Mouse (Mus musculus): ENCODE results near the gene Cpsf7.
A peak's percentile ranks its signal among the peaks of the same experiment; 100 is the strongest.

Cpsf7 gene

GRCm38 (mm10) chr19:10561558-10562314 lies 36.7 kb downstream of the Cpsf7 start:
- peak; percentile 33 for DNase-seq

- DNase-seq = no peak
These were observed 37.3 kb downstream of the Cpsf7 start for GRCm38 (mm10) chr19:10562351-10562750.

- no peak for DNase-seq
These were observed 39.2 kb downstream of the Cpsf7 start for GRCm38 (mm10) chr19:10564278-10564677.

GRCm38 (mm10) chr19:10565217-10565616 lies 40.2 kb downstream of the Cpsf7 start:
- DNase-seq = no peak

GRCm38 (mm10) chr19:10569627-10570026 lies 44.6 kb downstream of the Cpsf7 start:
- no peak for DNase-seq

- peak; percentile 94 for DNase-seq
These were observed 51.9 kb downstream of the Cpsf7 start, which contains the start of the genes Cyb561a3 and Tmem138 for GRCm38 (mm10) chr19:10576690-10577561. TSS of gene Cyb561a3 (plus strand) at chr19:10577172. TSS of gene Tmem138 (minus strand) at chr19:10577362.

GRCm38 (mm10) chr19:10580102-10580501 lies 55.0 kb downstream of the Cpsf7 start:
- DNase-seq = no peak

- DNase-seq = no peak
These were observed 55.7 kb downstream of the Cpsf7 start for GRCm38 (mm10) chr19:10580761-10581160.

- DNase-seq = no peak
These were observed 56.9 kb downstream of the Cpsf7 start for GRCm38 (mm10) chr19:10581984-10582383.

- no peak for DNase-seq
These were observed 58.6 kb downstream of the Cpsf7 start for GRCm38 (mm10) chr19:10583550-10584146.

GRCm38 (mm10) chr19:10585112-10585511 lies 60.0 kb downstream of the Cpsf7 start:
- no peak for DNase-seq

- DNase-seq = no peak
These were observed 62.2 kb downstream of the Cpsf7 start for GRCm38 (mm10) chr19:10587231-10587630.

- DNase-seq = no peak
These were observed 64.2 kb downstream of the Cpsf7 start for GRCm38 (mm10) chr19:10589127-10589857.

GRCm38 (mm10) chr19:10590301-10590700 lies 65.2 kb downstream of the Cpsf7 start:
- no peak for DNase-seq

GRCm38 (mm10) chr19:10591659-10592377 lies 66.8 kb downstream of the Cpsf7 start:
- DNase-seq = no peak

Measured in kidney, postnatal 10 days (tissue).